Mouse (Mus musculus) forebrain, embryonic 10.5 days (tissue): ENCODE measurements around the gene Myo3b. TPM values are rescaled to one million over a fixed set of nuclear protein-coding genes. Genes with fewer than 3 reads are reported as not detected.

ENCODE experiments used
- DNase-seq: peaks from one replicate; pipeline ENCODE4 v3.0.0-alpha.2; 2017; ENCODE audit warnings: low spot score; ENCODE audit errors: extremely low spot score
- H3K27ac ChIP-seq: fragments of 300-500 bp; sonication (generic); 2 replicates; pipeline ENCODE4 v1.5.1; 2016; ENCODE audit warnings: mild to moderate bottlenecking
- H3K27me3 ChIP-seq: fragments of 300-500 bp; sonication (generic); 2 replicates; pipeline ENCODE4 v1.6.1; 2016; ENCODE audit warnings: mild to moderate bottlenecking; ENCODE audit not compliant: poor library complexity, severe bottlenecking
- H3K36me3 ChIP-seq: fragments of 300-500 bp; sonication (generic); replicated peaks from 2 replicates; pipeline ENCODE4 v1.6.1; 2016; ENCODE audit warnings: mild to moderate bottlenecking, moderate library complexity
- H3K4me1 ChIP-seq: fragments of 300-500 bp; sonication (generic); 2 replicates; pipeline ENCODE4 v1.6.1; 2016
- H3K4me3 ChIP-seq: fragments of 300-500 bp; sonication (generic); 2 replicates; pipeline ENCODE4 v1.5.1; 2016; ENCODE audit warnings: mild to moderate bottlenecking, moderate library complexity
- H3K9me3 ChIP-seq: fragments of 300-500 bp; sonication (generic); 2 replicates; pipeline ENCODE4 v1.6.1; 2016; ENCODE audit warnings: mild to moderate bottlenecking, moderate library complexity
- WGBS: fragments of 180-500 bp; shearing (Covaris S2); methylation state at CpG from one replicate; pipeline ENCODE4 v1.1.7; 2016; 5-methylcytosine and 5-hydroxymethylcytosine counted together
- polyA plus RNA-seq: library from polyadenylated mRNA; unstranded; fragments of >200 nt; fragmentation: Nextera tagmentation; extraction: Ambion mirVana; gene quantifications from 2 replicates; pipeline ENCODE4 v1.2.1, GENCODE M21; 2016

The Myo3b gene
- polyA plus RNA-seq, 1 experiment from 2014 or later = not detected

DNA sequence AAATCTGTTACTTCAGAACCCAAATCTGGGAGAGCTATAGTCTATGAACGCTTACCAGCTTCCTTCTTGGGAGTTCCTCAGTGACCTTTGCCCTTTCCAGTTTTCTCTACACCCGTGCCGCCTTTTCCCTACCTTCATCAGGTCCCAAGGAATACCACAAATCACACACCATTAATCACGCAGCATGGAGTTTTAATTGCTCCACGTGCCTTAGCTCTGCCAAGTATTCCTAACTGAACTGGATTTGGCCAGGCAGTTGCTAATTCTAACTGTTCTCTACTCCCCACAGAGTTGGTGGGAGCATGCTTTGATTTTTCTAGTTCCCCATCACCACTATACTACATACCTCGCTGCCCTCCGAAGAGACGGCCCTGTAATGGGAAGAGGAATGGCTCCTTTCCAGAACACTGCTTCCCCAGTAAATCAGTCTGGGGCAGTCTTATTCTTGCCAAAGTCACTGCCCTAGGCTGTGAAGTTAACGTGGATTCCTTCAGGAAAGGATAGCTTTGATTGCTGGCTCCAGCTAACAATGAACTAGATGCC, 358.9 kb downstream of the Myo3b start:
- WGBS = 86% methylated on average over 9 of the region's 9 CpGs
- no peak overlapping the region for H3K27ac ChIP-seq
- peaks cover 13% of the 10 kb centered on the region for H3K4me1 ChIP-seq
- H3K36me3 ChIP-seq = no peaks in the 10 kb centered on the region
- no peaks in the 10 kb centered on the region for H3K27me3 ChIP-seq
- DNase-seq = no peak
- no peaks in the 10 kb centered on the region for H3K9me3 ChIP-seq
- H3K4me3 ChIP-seq = no peak overlapping the region

DNA sequence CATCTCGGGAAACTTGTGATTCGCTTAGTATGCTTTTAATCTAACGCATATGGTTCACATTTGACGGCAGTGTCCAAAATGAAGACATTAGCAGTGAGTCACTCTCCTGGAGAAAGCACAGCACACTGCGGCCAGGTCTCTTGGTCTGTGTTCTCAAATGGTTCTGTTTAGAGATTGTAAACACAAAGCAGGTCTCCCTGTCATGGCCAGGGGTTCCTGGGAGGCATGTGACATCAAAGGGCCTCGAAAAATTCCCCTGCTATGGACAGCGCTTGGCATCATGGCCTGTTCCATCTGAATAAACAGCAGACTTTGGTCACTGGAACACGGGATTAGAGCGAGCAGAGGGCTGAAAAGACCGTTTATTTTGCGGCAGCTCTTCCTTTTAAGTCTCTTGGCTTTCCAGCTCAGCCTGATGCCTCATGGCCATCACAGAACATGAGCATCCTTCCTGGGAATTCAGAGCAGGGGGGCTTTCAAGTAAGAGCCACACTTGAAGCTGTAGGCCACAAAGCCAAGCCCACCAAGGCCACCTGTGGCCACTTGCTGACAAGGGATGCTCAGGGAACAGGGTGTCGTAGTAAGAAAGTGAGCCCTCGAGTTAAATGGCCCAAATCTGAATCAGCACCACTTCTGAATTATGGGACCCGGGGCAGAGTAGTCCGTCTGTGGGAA, 360.7 kb downstream of the Myo3b start:
- Histone ChIP-seq H3K27me3 (no peaks in the 10 kb centered on the region), H3K4me3 (no peak overlapping the region), H3K9me3 (no peaks in the 10 kb centered on the region), H3K4me1 (peaks cover 13% of the 10 kb centered on the region), H3K36me3 (no peaks in the 10 kb centered on the region), H3K27ac (no peak overlapping the region)
- no peak for DNase-seq
- WGBS = 76% methylated on average over 15 of the region's 15 CpGs

- H3K9me3 ChIP-seq = no peaks in the 10 kb centered on the region
- H3K4me1 ChIP-seq = peaks cover 13% of the 10 kb centered on the region
- DNase-seq = no peak
- no peak overlapping the region for H3K4me3 ChIP-seq
- 81% methylated on average over 6 of the region's 6 CpGs for WGBS
- H3K36me3 ChIP-seq = no peaks in the 10 kb centered on the region
- no peak overlapping the region for H3K27ac ChIP-seq
- H3K27me3 ChIP-seq = no peaks in the 10 kb centered on the region
Observed at GRCm38 (mm10) chr2:70400321-70400720, 361.4 kb downstream of the Myo3b start.

GRCm38 (mm10) chr2:70404301-70404700, 365.4 kb downstream of the Myo3b start:
- H3K4me3 ChIP-seq = no peak overlapping the region

DNA sequence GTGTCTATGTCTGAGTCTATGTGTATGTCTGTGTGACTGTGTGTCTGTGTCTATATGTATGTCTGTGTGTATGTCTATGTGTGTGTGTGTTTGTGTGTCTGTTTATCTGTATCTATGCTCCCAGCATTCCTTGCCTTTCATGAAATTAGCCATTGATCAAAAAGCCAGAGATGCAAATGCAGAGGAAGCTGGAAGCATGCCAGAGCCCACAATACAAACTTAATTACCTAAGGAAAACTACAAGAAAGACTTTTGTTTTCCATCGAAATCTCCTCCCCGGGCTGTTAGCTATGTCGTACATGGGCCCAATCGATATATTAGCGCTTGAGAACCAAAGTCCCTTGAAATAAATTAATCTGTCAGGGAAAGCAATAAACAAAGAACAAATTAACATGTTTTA, 367.9 kb downstream of the Myo3b start:
- no peak for DNase-seq
- no peaks in the 10 kb centered on the region for H3K27me3 ChIP-seq
- no peak overlapping the region for H3K27ac ChIP-seq
- H3K9me3 ChIP-seq = no peaks in the 10 kb centered on the region
- H3K4me3 ChIP-seq = no peak overlapping the region
- WGBS = 91% methylated on average over 5 of the region's 5 CpGs
- peaks cover 13% of the 10 kb centered on the region for H3K4me1 ChIP-seq
- no peaks in the 10 kb centered on the region for H3K36me3 ChIP-seq

More at GRCm38 (mm10) chr2:70404301-70404700, 365.4 kb downstream of the Myo3b start:
- no peak overlapping the region for H3K27ac ChIP-seq
- H3K36me3 ChIP-seq = no peaks in the 10 kb centered on the region
- WGBS = 82% methylated on average over 2 of the region's 2 CpGs
- no peak for DNase-seq
- peaks cover 24% of the 10 kb centered on the region for H3K4me1 ChIP-seq
- no peaks in the 10 kb centered on the region for H3K9me3 ChIP-seq
- no peaks in the 10 kb centered on the region for H3K27me3 ChIP-seq

- DNase-seq = no peak
- H3K9me3 ChIP-seq = no peaks in the 10 kb centered on the region
- 79% methylated on average over 5 of the region's 5 CpGs for WGBS
Observed at GRCm38 (mm10) chr2:70407729-70408128, 368.8 kb downstream of the Myo3b start.

GRCm38 (mm10) chr2:70410298-70410885, 371.5 kb downstream of the Myo3b start:
- Histone ChIP-seq H3K27ac (no peak overlapping the region), H3K9me3 (no peaks in the 10 kb centered on the region), H3K36me3 (no peaks in the 10 kb centered on the region), H3K4me3 (no peak overlapping the region), H3K27me3 (no peaks in the 10 kb centered on the region), H3K4me1 (peaks cover 24% of the 10 kb centered on the region)
- DNase-seq = no peak
- 75% methylated on average over 4 of the region's 4 CpGs for WGBS

More at GRCm38 (mm10) chr2:70407729-70408128, 368.8 kb downstream of the Myo3b start:
- H3K27ac ChIP-seq = 0 out of 2 replicates have a peak overlapping the region, but pooled peaks have one; percentile 6
- no peaks in the 10 kb centered on the region for H3K27me3 ChIP-seq
- no peaks in the 10 kb centered on the region for H3K36me3 ChIP-seq
- peaks cover 18% of the 10 kb centered on the region for H3K4me1 ChIP-seq
- no peak overlapping the region for H3K4me3 ChIP-seq

- H3K4me1 ChIP-seq = peaks cover 18% of the 10 kb centered on the region
- no peak overlapping the region for H3K27ac ChIP-seq
- H3K4me3 ChIP-seq = no peak overlapping the region
- WGBS = 83% methylated on average over 13 of the region's 13 CpGs
- DNase-seq = no peak
- H3K36me3 ChIP-seq = no peaks in the 10 kb centered on the region
- H3K9me3 ChIP-seq = no peaks in the 10 kb centered on the region
- no peaks in the 10 kb centered on the region for H3K27me3 ChIP-seq
Observed at GRCm38 (mm10) chr2:70412315-70412714, 373.4 kb downstream of the Myo3b start.

- Histone ChIP-seq H3K4me3 (no peak overlapping the region), H3K27me3 (no peaks in the 10 kb centered on the region), H3K27ac (no peak overlapping the region), H3K4me1 (peaks cover 11% of the 10 kb centered on the region), H3K36me3 (no peaks in the 10 kb centered on the region), H3K9me3 (no peaks in the 10 kb centered on the region)
- WGBS = 95% methylated on average over 1 of the region's 1 CpGs
- no peak for DNase-seq
Observed at GRCm38 (mm10) chr2:70414386-70414785, 375.5 kb downstream of the Myo3b start.

GRCm38 (mm10) chr2:70415521-70415920, 376.6 kb downstream of the Myo3b start:
- Histone ChIP-seq H3K36me3 (no peaks in the 10 kb centered on the region), H3K4me1 (peaks cover 11% of the 10 kb centered on the region), H3K9me3 (no peaks in the 10 kb centered on the region), H3K27ac (no peak overlapping the region), H3K27me3 (no peaks in the 10 kb centered on the region), H3K4me3 (no peak overlapping the region)
- no peak for DNase-seq
- WGBS = 85% methylated on average over 1 of the region's 1 CpGs

DNA sequence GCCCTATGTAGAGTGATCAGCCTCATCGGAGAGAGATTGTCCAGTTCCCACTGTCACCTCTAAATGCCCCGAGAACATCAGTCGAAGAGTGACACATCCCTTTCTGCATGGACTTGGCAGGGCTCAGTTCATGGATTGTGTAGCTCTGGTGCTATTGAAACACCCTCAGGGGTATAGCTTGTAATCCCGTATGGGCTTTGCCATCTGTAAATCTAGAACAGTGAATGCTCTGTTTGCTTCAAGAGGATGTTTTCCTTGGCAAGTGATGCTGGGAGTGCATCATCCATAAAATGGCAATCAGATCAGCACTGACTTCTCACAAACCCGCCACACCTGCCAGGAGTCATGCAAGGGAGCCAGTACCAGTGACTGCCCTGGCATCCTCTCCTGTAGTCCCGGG, 380.4 kb downstream of the Myo3b start:
- DNase-seq = no peak
- Histone ChIP-seq H3K9me3 (no peaks in the 10 kb centered on the region), H3K27me3 (no peaks in the 10 kb centered on the region), H3K36me3 (no peaks in the 10 kb centered on the region), H3K4me3 (no peak overlapping the region), H3K4me1 (no peaks in the 10 kb centered on the region), H3K27ac (no peak overlapping the region)
- WGBS = 86% methylated on average over 6 of the region's 6 CpGs

DNA sequence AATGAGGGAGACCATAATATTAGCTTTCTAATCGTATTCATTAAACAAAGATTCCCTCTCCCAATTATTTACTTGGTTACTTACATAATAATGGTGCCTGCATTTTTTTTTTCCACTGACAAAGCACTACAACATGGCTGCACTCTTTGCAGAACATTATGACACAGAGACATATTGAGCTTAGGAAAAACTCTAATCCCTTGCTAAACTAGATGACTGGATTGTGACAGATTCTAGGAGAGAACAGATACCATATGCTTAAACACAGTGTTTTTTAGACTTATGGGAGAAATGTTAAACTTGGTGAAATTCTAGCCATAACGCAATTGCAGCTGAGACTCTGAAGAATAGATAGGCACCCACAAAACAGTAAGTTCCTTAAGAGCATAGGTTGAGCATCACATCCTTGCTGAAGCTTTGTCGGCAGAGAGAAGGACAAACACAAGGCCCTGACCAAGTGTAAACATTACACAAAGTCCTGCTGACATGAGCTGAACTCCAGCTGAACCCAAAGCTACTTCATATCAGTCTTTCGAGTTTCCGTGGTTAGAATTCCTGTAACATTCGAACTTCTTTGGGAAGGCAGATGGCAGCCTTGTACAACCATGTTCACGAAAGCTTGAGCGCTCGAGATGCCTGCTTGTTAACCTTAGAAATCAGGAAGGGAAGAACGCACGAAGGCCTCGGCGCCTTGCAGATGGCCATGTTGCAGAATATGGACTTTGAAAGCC, 382.4 kb downstream of the Myo3b start:
- Histone ChIP-seq H3K36me3 (no peaks in the 10 kb centered on the region), H3K27ac (no peak overlapping the region), H3K4me3 (no peak overlapping the region), H3K4me1 (no peaks in the 10 kb centered on the region), H3K27me3 (no peaks in the 10 kb centered on the region), H3K9me3 (no peaks in the 10 kb centered on the region)
- WGBS = 92% methylated on average over 13 of the region's 13 CpGs
- DNase-seq = no peak

- Histone ChIP-seq H3K27me3 (no peaks in the 10 kb centered on the region), H3K4me1 (no peaks in the 10 kb centered on the region), H3K9me3 (no peaks in the 10 kb centered on the region), H3K36me3 (no peaks in the 10 kb centered on the region), H3K27ac (no peak overlapping the region), H3K4me3 (no peak overlapping the region)
- 84% methylated on average over 11 of the region's 11 CpGs for WGBS
- DNase-seq = no peak
Observed at GRCm38 (mm10) chr2:70425611-70426010, 386.7 kb downstream of the Myo3b start.
